Mouse (Mus musculus): ENCODE measurements around the gene Cgrrf1. TPM values are rescaled to one million over a fixed set of nuclear protein-coding genes. Genes with fewer than 3 reads are reported as not detected.

Gene Cgrrf1
- polyA plus RNA-seq, 1 experiment from 2014 or later, result 48.1 TPM

DNA sequence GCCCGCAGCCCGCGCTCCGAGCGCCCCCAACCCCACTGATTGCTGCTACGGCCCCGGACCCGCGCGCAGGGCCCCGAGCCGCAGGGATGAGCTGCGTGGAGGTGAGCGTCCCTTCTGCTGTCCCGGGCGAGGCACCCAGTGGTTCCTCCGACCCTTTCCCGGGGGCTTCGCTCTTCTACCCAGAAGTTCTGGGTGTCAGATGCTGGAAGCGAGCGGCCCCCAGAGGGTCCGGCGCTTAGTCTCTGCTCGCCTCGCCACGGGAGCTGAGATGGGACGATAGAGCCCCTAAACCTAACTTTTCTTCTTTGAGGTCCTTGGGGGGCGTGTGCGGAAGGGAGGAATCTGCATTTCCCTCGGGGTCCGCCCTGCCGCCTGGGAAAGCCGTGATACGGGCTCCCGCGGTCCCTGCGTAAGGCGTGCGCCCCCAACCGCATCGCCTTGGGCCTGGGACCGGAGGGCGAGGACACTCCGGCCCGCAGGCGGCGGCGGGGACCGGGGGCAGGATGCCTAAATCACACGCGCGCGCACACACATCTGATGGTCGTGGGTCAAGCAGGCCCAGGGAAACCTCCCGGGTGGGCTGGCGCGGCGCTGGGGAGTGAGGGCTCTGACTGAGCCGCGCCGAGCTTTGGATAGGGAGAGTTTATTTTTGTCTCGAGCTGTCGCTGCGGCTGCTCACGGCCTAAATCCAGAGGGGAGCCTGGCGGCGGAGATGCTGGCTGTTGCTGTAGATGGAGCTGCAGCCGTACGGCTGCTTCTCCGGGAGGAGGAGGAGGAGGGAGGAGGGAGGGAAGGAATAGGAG lies 51.3 kb downstream of the Cgrrf1 start:
- WGBS, result under 1% methylated on average over 54 of the region's 70 CpGs
- H3K36me3 ChIP-seq (ENCODE audit: control insufficient read depth, insufficient read depth, low read length), result no peaks in the 10 kb centered on the region
- peak overlapping the region; percentile 83 for H3K9ac ChIP-seq (ENCODE audit: low read length)
- peak overlapping the region; percentile 93 for H3K27ac ChIP-seq (ENCODE audit: low read length)
- peak overlapping the region; percentile 95 for H3K4me2 ChIP-seq (ENCODE audit: low read depth, low read length)
- H3K27me3 ChIP-seq (ENCODE audit: control insufficient read depth, insufficient read depth, low read depth, low read length), result no peaks in the 10 kb centered on the region
- no peaks in the 10 kb centered on the region for H3K9me3 ChIP-seq (ENCODE audit: control insufficient read depth, low read length)
- peak overlapping the region; percentile 76 for H3K4me3 ChIP-seq (ENCODE audit: low read length)
- ATAC-seq (ENCODE audit: low read depth), result peak; percentile 34
- peaks cover 12% of the 10 kb centered on the region; the same call in 1 of the 2 replicates for H3K4me1 ChIP-seq (replicated peaks; ENCODE audit: control insufficient read depth, insufficient read depth, low read length)

DNA sequence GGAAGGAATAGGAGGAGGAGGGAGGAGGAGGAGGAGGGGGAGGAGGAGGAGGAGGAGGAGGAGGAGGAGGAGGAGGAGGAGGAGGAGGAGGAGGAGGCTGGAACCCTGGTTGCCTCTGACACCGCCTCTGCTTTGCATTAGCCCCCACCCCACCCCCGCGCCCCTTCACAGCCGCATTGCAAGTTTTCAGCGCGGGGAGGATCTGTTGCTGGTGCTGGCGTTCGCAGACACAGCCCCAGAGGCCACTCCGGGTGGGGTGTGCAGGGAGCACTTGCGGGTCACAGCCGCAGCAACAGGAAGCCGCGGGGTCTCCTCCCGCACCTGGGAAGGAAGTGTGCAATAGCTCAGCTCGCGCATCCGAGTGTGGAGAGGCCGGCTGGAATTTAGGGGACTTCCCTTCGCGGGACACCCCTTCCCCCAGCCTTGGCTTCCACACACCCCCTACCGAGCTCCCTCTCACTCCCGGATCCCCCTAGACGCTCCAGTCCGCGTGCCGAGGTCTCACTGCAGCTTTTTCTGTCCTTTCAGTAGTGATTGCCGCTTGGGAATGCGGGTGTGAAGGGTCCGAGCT lies 52.0 kb downstream of the Cgrrf1 start:
- Histone ChIP-seq H3K4me2 (ENCODE audit: low read depth, low read length) (peak overlapping the region; percentile 95), H3K9ac (ENCODE audit: low read length) (peak overlapping the region; percentile 72), H3K27me3 (ENCODE audit: control insufficient read depth, insufficient read depth, low read depth, low read length) (no peaks in the 10 kb centered on the region), H3K36me3 (ENCODE audit: control insufficient read depth, insufficient read depth, low read length) (no peaks in the 10 kb centered on the region), H3K27ac (ENCODE audit: low read length) (peak overlapping the region; percentile 86), H3K4me3 (ENCODE audit: low read length) (peak overlapping the region; percentile 76), H3K4me1 (replicated peaks; ENCODE audit: control insufficient read depth, insufficient read depth, low read length) (peaks cover 12% of the 10 kb centered on the region; the same call in 1 of the 2 replicates), H3K9me3 (ENCODE audit: control insufficient read depth, low read length) (no peaks in the 10 kb centered on the region)
- ATAC-seq (ENCODE audit: low read depth), result peak; percentile 16; the same call in 1 of the 2 replicates
- WGBS, result 1% methylated on average over 29 of the region's 29 CpGs

DNA sequence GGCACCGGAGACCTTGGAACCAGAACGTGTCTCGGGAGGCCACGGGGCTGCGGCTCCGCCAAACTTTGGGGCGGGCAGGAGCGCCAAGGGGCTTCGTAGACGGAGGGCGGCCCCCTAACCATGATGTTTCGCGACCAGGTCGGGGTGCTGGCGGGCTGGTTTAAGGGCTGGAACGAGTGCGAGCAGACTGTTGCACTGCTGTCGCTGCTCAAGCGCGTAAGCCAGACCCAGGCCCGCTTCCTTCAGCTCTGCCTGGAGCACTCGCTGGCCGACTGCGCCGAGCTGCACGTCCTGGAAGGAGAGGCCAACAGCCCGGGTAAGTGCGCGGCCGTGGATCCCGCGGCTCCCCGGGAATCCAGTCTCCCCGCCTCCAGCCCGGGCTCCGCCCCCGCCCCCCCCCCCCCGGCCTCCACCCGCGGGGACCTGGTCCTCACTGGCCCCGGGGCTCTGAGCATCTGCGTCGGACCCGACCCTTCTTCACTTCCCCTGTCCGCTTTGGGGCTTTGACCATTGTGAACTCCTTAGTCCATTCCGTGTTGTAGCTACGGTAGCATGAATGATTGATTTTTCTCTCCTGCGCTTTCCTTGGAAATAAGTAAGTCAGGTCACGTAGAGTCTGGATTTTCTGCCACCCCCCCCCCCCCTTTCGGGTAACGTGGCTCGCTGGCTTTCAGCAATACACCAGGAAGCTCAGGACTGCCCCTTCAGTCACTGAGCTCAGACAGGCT lies 52.9 kb downstream of the Cgrrf1 start:
- no peaks in the 10 kb centered on the region for H3K27me3 ChIP-seq (ENCODE audit: control insufficient read depth, insufficient read depth, low read depth, low read length)
- H3K4me2 ChIP-seq (ENCODE audit: low read depth, low read length), result peak overlapping the region; percentile 95
- peak overlapping the region; percentile 76 for H3K4me3 ChIP-seq (ENCODE audit: low read length)
- H3K36me3 ChIP-seq (ENCODE audit: control insufficient read depth, insufficient read depth, low read length), result no peaks in the 10 kb centered on the region
- under 1% methylated on average over 39 of the region's 52 CpGs for WGBS
- peak; percentile 32 for ATAC-seq (ENCODE audit: low read depth)
- peak overlapping the region; percentile 72 for H3K9ac ChIP-seq (ENCODE audit: low read length)
- H3K4me1 ChIP-seq (replicated peaks; ENCODE audit: control insufficient read depth, insufficient read depth, low read length), result peaks cover 12% of the 10 kb centered on the region; the same call in 1 of the 2 replicates
- H3K9me3 ChIP-seq (ENCODE audit: control insufficient read depth, low read length), result no peaks in the 10 kb centered on the region
- H3K27ac ChIP-seq (ENCODE audit: low read length), result peak overlapping the region; percentile 86

DNA sequence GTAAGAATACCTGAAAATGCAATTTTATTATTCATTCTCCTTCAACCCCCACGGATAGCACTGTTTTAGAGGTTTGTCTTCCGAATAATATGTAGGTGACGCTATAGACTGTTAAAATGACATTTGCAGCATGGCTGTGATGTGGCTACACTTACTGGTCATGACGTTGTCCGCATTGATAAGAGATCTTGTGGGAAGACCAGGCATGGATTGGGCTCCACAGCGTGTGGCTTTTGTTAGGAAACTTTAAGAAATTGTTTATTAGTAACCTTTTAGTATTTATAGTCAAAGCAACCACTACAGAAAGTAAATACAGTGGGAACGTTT lies 53.5 kb downstream of the Cgrrf1 start:
- Histone ChIP-seq H3K27me3 (ENCODE audit: control insufficient read depth, insufficient read depth, low read depth, low read length) (no peaks in the 10 kb centered on the region), H3K4me2 (ENCODE audit: low read depth, low read length) (peak overlapping the region; percentile 95), H3K9me3 (ENCODE audit: control insufficient read depth, low read length) (no peaks in the 10 kb centered on the region), H3K27ac (ENCODE audit: low read length) (peak overlapping the region; percentile 86), H3K36me3 (ENCODE audit: control insufficient read depth, insufficient read depth, low read length) (no peaks in the 10 kb centered on the region), H3K4me1 (replicated peaks; ENCODE audit: control insufficient read depth, insufficient read depth, low read length) (peaks cover 12% of the 10 kb centered on the region; the same call in 1 of the 2 replicates), H3K4me3 (ENCODE audit: low read length) (peak overlapping the region; percentile 76), H3K9ac (ENCODE audit: low read length) (peak overlapping the region; percentile 72)
- 3% methylated on average over 7 of the region's 7 CpGs for WGBS
- no peak for ATAC-seq (ENCODE audit: low read depth)

DNA sequence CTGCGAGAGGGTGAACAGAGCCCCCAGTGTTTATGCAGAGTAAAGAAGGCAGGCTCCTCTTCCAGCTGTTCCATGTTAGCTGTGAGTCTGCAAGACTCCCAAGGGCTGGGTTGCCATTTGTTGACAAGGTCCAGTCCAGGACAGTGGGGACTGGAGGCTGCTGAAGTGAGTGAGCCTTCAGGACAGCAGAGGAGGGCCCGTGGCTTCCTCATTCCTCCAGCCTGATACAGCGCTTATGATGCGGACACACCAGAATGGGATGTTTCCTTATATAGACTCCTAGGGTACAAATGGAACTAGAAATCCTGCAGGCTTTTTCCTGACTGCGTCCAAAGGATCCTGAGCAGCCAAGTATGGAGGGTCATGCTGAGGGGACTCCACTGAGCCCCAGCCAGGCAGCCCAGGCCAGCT lies 54.0 kb downstream of the Cgrrf1 start:
- Histone ChIP-seq H3K27me3 (ENCODE audit: control insufficient read depth, insufficient read depth, low read depth, low read length) (no peaks in the 10 kb centered on the region), H3K4me1 (replicated peaks; ENCODE audit: control insufficient read depth, insufficient read depth, low read length) (peaks cover 12% of the 10 kb centered on the region; the same call in 1 of the 2 replicates), H3K9me3 (ENCODE audit: control insufficient read depth, low read length) (no peaks in the 10 kb centered on the region), H3K4me2 (ENCODE audit: low read depth, low read length) (peak overlapping the region; percentile 95), H3K36me3 (ENCODE audit: control insufficient read depth, insufficient read depth, low read length) (no peaks in the 10 kb centered on the region), H3K27ac (ENCODE audit: low read length) (peak overlapping the region; percentile 86), H3K4me3 (ENCODE audit: low read length) (peak overlapping the region; percentile 76), H3K9ac (ENCODE audit: low read length) (peak overlapping the region; percentile 2; the same call in 1 of the 2 replicates)
- peak; percentile 39 for ATAC-seq (ENCODE audit: low read depth)
- WGBS, result 20% methylated on average over 5 of the region's 5 CpGs

DNA sequence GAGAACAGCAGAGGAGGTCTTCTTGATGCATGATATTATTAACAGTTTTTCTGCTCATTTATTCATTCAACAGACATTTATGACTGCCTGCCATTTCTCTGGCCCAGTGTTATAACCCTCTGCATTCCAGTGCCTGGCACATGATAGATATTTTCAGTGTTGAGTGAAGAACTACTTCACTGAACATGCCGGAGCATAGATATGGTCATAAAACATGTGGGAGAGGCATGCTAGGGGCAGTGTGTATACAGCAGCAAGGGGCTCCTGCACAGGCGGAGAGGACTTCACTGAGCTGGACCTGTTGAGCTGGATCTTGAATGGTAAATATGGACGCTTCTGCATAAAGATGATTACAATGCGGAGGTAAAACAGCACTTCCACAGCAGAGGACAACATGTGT lies 57.2 kb downstream of the Cgrrf1 start:
- Histone ChIP-seq H3K27me3 (ENCODE audit: control insufficient read depth, insufficient read depth, low read depth, low read length) (no peaks in the 10 kb centered on the region), H3K4me1 (replicated peaks; ENCODE audit: control insufficient read depth, insufficient read depth, low read length) (peaks cover 8% of the 10 kb centered on the region; the same call in 1 of the 2 replicates), H3K9me3 (ENCODE audit: control insufficient read depth, low read length) (no peaks in the 10 kb centered on the region), H3K4me3 (ENCODE audit: low read length) (no peak overlapping the region), H3K27ac (ENCODE audit: low read length) (no peak overlapping the region), H3K36me3 (ENCODE audit: control insufficient read depth, insufficient read depth, low read length) (no peaks in the 10 kb centered on the region), H3K9ac (ENCODE audit: low read length) (no peak overlapping the region), H3K4me2 (ENCODE audit: low read depth, low read length) (no peak overlapping the region)
- WGBS, result 79% methylated on average over 4 of the region's 4 CpGs
- ATAC-seq (ENCODE audit: low read depth), result no peak

DNA sequence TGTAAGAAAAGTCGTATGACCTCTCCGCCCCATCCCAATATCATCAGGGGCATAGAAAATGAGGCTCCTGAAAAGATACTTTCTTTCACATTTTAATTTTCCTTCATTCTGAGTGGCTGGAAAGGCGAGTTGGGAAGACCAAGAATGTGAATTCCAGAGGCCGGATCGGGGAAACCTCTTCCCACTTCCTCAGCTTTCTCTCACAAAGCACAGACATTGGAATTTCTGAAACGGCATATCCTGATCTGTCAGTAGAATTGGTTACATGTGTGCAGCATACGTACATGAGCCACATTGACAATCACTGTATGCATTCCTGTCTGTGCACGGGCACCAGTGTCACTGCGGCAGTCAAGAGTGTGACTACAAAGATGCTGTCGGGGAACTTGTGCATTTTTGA lies 62.0 kb downstream of the Cgrrf1 start:
- ATAC-seq (ENCODE audit: low read depth), result no peak
- no peaks in the 10 kb centered on the region for H3K36me3 ChIP-seq (ENCODE audit: control insufficient read depth, insufficient read depth, low read length)
- no peaks in the 10 kb centered on the region for H3K4me1 ChIP-seq (replicated peaks; ENCODE audit: control insufficient read depth, insufficient read depth, low read length)
- H3K27ac ChIP-seq (ENCODE audit: low read length), result no peak overlapping the region
- H3K9ac ChIP-seq (ENCODE audit: low read length), result no peak overlapping the region
- H3K27me3 ChIP-seq (ENCODE audit: control insufficient read depth, insufficient read depth, low read depth, low read length), result no peaks in the 10 kb centered on the region
- WGBS, result 81% methylated on average over 10 of the region's 10 CpGs
- no peaks in the 10 kb centered on the region for H3K9me3 ChIP-seq (ENCODE audit: control insufficient read depth, low read length)
- H3K4me2 ChIP-seq (ENCODE audit: low read depth, low read length), result no peak overlapping the region
- no peak overlapping the region for H3K4me3 ChIP-seq (ENCODE audit: low read length)

DNA sequence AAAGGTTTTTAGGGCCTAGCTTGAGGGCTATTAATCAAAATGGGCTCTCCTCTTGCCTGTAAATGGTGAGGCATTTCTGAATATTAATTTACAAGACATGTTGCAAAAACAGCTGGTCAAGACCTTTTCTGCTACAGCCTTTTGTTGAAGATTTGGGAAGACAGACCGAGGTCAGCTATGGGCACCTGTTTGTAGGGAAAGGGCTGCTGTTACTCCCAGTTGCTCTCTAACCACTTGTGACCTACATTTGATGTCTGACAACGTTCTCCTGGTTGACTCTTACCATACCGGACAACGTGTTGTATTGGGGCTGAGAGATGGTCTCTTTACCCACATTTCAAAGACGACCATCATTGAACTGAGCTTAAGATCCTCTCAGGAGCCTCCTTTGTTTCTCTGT lies 66.0 kb downstream of the Cgrrf1 start:
- H3K27me3 ChIP-seq (ENCODE audit: control insufficient read depth, insufficient read depth, low read depth, low read length), result no peaks in the 10 kb centered on the region
- H3K27ac ChIP-seq (ENCODE audit: low read length), result no peak overlapping the region
- 89% methylated on average over 5 of the region's 5 CpGs for WGBS
- H3K4me1 ChIP-seq (replicated peaks; ENCODE audit: control insufficient read depth, insufficient read depth, low read length), result no peaks in the 10 kb centered on the region; the same call in 1 of the 2 replicates
- ATAC-seq (ENCODE audit: low read depth), result no peak
- no peak overlapping the region for H3K9ac ChIP-seq (ENCODE audit: low read length)
- H3K4me3 ChIP-seq (ENCODE audit: low read length), result no peak overlapping the region
- H3K4me2 ChIP-seq (ENCODE audit: low read depth, low read length), result no peak overlapping the region
- H3K9me3 ChIP-seq (ENCODE audit: control insufficient read depth, low read length), result no peaks in the 10 kb centered on the region
- H3K36me3 ChIP-seq (ENCODE audit: control insufficient read depth, insufficient read depth, low read length), result no peaks in the 10 kb centered on the region

DNA sequence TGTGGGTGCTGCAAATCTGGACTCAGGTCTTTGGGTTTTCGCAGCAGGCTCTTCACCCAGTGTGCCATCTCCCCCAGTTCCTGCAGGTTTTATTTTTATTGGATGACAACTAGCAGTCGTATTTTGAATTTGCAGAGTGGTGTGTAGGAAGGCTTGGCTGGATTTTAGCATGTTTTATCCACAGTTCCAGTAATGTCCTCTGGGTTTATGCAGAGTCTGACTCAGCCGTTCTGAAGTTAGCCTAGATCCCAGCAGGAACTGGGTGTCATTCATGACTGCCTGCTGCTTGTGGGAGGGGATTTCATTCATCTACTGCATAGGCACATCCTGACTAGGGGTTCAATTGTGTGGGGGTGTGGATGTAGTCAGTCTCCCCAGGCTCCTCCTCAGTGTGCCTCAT lies 66.7 kb downstream of the Cgrrf1 start:
- H3K4me2 ChIP-seq (ENCODE audit: low read depth, low read length), result no peak overlapping the region
- ATAC-seq (ENCODE audit: low read depth), result no peak

More for the DNA sequence above, 66.7 kb downstream of the Cgrrf1 start:
- H3K36me3 ChIP-seq (ENCODE audit: control insufficient read depth, insufficient read depth, low read length), result no peaks in the 10 kb centered on the region
- 71% methylated on average over 3 of the region's 3 CpGs for WGBS
- H3K9me3 ChIP-seq (ENCODE audit: control insufficient read depth, low read length), result no peaks in the 10 kb centered on the region
- H3K4me1 ChIP-seq (replicated peaks; ENCODE audit: control insufficient read depth, insufficient read depth, low read length), result no peaks in the 10 kb centered on the region; the same call in 1 of the 2 replicates
- H3K4me3 ChIP-seq (ENCODE audit: low read length), result no peak overlapping the region
- H3K27me3 ChIP-seq (ENCODE audit: control insufficient read depth, insufficient read depth, low read depth, low read length), result no peaks in the 10 kb centered on the region
- no peak overlapping the region for H3K9ac ChIP-seq (ENCODE audit: low read length)
- H3K27ac ChIP-seq (ENCODE audit: low read length), result no peak overlapping the region

All from lung, embryonic 16.5 days (tissue).